Mouse (Mus musculus): ENCODE data around the gene Olfr1008.
"Not testable (repeated sequence)": the region's sequence is repeated elsewhere in the genome, so short reads cannot be mapped to it uniquely, and the experiment has no call there.

Olfr1008 gene

DNA sequence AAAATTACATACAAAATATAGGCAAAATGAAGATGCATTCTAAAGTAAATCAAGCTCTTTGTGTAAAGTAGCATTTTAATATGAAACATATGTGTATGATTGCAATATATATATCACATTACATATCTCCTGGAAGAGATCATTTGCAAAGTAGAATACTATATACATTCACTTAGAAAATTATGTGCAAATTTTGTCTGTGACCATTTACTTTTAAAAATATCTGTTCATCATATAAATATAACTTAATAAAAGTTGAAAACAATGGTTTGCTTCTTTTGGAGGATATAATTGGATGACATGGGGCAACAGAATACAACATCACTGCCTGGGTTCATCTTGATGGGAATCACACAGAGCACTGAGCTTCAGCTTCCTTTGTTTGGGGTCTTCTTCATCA, at the start of gene Olfr1008:
Gene Olfr1008 (plus strand): TSS at position 301 of the 400 bp plus-strand sequence.
- no peak for DNase-seq (ENCODE audit: low spot score)

GRCm38 (mm10) chr2:85650604-85651003, 38.6 kb upstream of the Olfr1008 start, which contains the start of gene Olfr1002:
Gene Olfr1002, minus strand, starts transcription at chr2:85650704.
- no peak for DNase-seq (ENCODE audit: low spot score)

GRCm38 (mm10) chr2:85664355-85664754, 24.9 kb upstream of the Olfr1008 start, which contains the start of gene Olfr154:
Gene Olfr154, minus strand, starts transcription at chr2:85664455.
- not testable (repeated sequence) for DNase-seq (ENCODE audit: low spot score)

DNA sequence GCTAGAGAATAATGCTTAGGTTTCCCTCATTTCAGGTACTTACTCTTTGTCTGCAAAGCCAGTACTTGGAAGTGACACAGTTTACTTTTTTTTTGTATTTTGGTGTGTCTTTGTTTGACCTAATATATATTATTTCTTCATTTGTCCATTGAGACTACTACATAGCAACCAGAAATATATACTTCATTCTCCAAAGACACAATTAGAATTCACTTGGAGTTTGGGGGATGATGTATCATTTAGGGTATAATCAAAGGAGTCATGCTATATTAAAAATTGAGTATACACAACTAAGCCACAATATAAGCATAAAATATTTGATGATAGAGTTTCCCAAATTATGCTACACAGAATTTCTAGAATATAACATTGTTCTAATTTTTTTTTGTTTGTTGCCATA, 10.6 kb upstream of the Olfr1008 start, which contains the start of gene Olfr1006:
Gene Olfr1006 (minus strand): TSS at position 101 of the 400 bp plus-strand sequence.
- DNase-seq (ENCODE audit: low spot score) = no peak

GRCm38 (mm10) chr2:85710680-85711079, 21.4 kb downstream of the Olfr1008 start:
- not testable (repeated sequence) for DNase-seq (ENCODE audit: low spot score)

- no peak for DNase-seq (ENCODE audit: low spot score)
These were observed 21.9 kb downstream of the Olfr1008 start for GRCm38 (mm10) chr2:85711159-85711558.

GRCm38 (mm10) chr2:85715119-85715518, 25.9 kb downstream of the Olfr1008 start, which contains the start of gene Olfr1009:
Gene Olfr1009, plus strand, starts transcription at chr2:85715419.
- DNase-seq (ENCODE audit: low spot score) = no peak

- DNase-seq (ENCODE audit: low spot score) = no peak
These were observed 36.6 kb downstream of the Olfr1008 start for GRCm38 (mm10) chr2:85725793-85726192.

Data from ovary, postnatal 36 days (tissue).